Comparison of ENCODE assay signal across 18 mouse cellular contexts in the genomic region with DNA sequence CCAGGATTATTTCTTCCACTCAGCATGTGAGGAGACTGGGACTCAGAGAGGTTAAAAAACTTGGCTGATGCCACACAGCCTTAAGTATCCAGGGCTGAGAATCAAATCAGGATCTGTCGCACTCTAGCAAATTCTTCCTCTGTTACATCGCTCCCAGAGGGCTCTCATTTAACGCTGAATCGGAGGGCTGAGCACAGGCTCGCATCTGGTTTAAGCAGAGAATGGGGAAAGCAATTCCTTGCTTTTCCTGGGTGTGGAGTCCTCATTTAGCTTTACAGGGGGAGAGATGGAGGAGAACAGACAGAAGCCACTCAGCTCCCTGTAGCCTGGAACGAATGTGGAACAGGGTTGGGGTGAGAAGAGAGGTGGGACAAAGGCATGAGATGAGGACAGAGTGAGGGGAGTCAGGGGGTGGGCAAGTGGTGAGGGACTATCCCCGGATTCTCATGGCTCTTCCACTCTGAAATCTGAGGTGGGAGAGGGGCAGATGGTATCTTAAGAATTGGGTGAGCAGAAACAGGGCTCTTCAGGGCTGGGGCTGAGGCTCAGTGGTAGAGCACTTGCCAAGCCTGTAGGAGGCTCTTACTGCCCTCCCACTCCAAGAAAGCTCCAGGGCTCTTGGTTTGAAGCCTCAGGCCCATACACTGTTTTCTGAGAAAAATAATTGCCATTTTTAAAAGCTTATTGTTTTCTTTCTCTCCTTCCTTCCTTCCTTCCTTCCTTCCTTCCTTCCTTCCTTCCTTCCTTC. TPM values are rescaled to one million over a fixed set of nuclear protein-coding genes. Genes with fewer than 3 reads are reported as not detected.
DNase-seq lines count a peak whose midpoint lies in the region; ATAC-seq lines count a peak whose summit lies in the region.
"Had no signal": no experiment of that assay in that cellular context is flagged by ENCODE, and none has a peak within 500 bp of the region (broad histone marks: within the 10 kb centered on the region; RNA-seq: fewer than 3 reads in every experiment).

No protein-coding gene starts in this region.

- 0 out of 2 replicates have a peak overlapping the region, but pooled peaks have one; percentile 13 for H3K9ac ChIP-seq in hindbrain, embryonic 13.5 days
- no peak overlapping the region for H3K9ac ChIP-seq in hindbrain, embryonic 11.5 days (ENCODE audit: low read depth, low read length)
- H3K9ac ChIP-seq in embryonic facial prominence, embryonic 14.5 days (ENCODE audit: low read depth, low read length), result 0 out of 2 replicates have a peak overlapping the region, but pooled peaks have one; percentile 15
- H3K9ac ChIP-seq: embryonic facial prominence, embryonic 15.5 days; forebrain, embryonic 15.5 days had no signal

- no peak overlapping the region for H3K4me2 ChIP-seq in hindbrain, embryonic 13.5 days
- H3K4me2 ChIP-seq in hindbrain, embryonic 11.5 days (replicated peaks; ENCODE audit: low read depth, low read length), result no peak overlapping the region
- no peak overlapping the region for H3K4me2 ChIP-seq in embryonic facial prominence, embryonic 14.5 days (ENCODE audit: low read depth, low read length)
- H3K4me2 ChIP-seq: embryonic facial prominence, embryonic 15.5 days; forebrain, embryonic 15.5 days had no signal

- H3K27ac ChIP-seq in hindbrain, embryonic 13.5 days, result peak overlapping the region; percentile 19; the same call in 1 of the 2 replicates
- no peak overlapping the region for H3K27ac ChIP-seq in hindbrain, embryonic 11.5 days (ENCODE audit: low read depth, low read length)
- H3K27ac ChIP-seq in embryonic facial prominence, embryonic 14.5 days (replicated peaks; ENCODE audit: low read depth, low read length), result no peak overlapping the region
- H3K27ac ChIP-seq: embryonic facial prominence, embryonic 15.5 days; forebrain, embryonic 15.5 days; macrophage had no signal

- H3K4me1 ChIP-seq in hindbrain, embryonic 13.5 days (replicated peaks), result peaks cover 56% of the 10 kb centered on the region
- peaks cover 2% of the 10 kb centered on the region; the same call in 1 of the 2 replicates for H3K4me1 ChIP-seq in hindbrain, embryonic 11.5 days (replicated peaks; ENCODE audit: control insufficient read depth, insufficient read depth, low read length)
- H3K4me1 ChIP-seq in embryonic facial prominence, embryonic 14.5 days (ENCODE audit: control insufficient read depth, insufficient read depth, low read length), result peaks cover 27% of the 10 kb centered on the region

- H3K27me3 ChIP-seq in hindbrain, embryonic 13.5 days, result peaks cover 33% of the 10 kb centered on the region
- peaks cover 9% of the 10 kb centered on the region for H3K27me3 ChIP-seq in hindbrain, embryonic 11.5 days (ENCODE audit: control insufficient read depth, insufficient read depth, low read length)
- H3K27me3 ChIP-seq in embryonic facial prominence, embryonic 14.5 days (replicated peaks; ENCODE audit: control insufficient read depth, insufficient read depth, low read length), result peaks cover 8% of the 10 kb centered on the region; the same call in 1 of the 2 replicates

- 33% methylated on average over 7 of the region's 7 CpGs for WGBS in hindbrain, embryonic 13.5 days
- WGBS in hindbrain, embryonic 11.5 days, result 30% methylated on average over 7 of the region's 7 CpGs
- 17% methylated on average over 7 of the region's 7 CpGs for WGBS in embryonic facial prominence, embryonic 14.5 days

- no peak overlapping the region for H3K4me3 ChIP-seq in hindbrain, embryonic 13.5 days
- no peak overlapping the region for H3K4me3 ChIP-seq in hindbrain, embryonic 11.5 days (ENCODE audit: low read depth, low read length)
- no peak overlapping the region for H3K4me3 ChIP-seq in embryonic facial prominence, embryonic 14.5 days (ENCODE audit: low read depth, low read length)
- H3K4me3 ChIP-seq: embryonic facial prominence, embryonic 15.5 days; forebrain, embryonic 15.5 days had no signal

- no peak for DNase-seq in hindbrain, embryonic 11.5 days (ENCODE audit: low spot score)
- DNase-seq in retina, postnatal 1 day, result peak; percentile 17
- DNase-seq in retina, embryonic 14.5 days (ENCODE audit: low spot score), result no peak
- no peak for DNase-seq in embryonic facial prominence, embryonic 14.5 days (ENCODE audit: low spot score)
- DNase-seq in cerebellum, adult 8-10 months, result no peak
- no peak for DNase-seq in heart, postnatal 4 days
- DNase-seq: adrenal gland, postnatal 14 days; cerebellum, postnatal 10 days; gastrocnemius, postnatal 25 days; heart, postnatal 10 days; lung, adult 2 months; right cerebral cortex, postnatal 4 days had no signal

- ATAC-seq in hindbrain, embryonic 13.5 days (ENCODE audit: low FRiP score), result no peak
- ATAC-seq in hindbrain, embryonic 11.5 days (ENCODE audit: low FRiP score), result no peak
- ATAC-seq in embryonic facial prominence, embryonic 14.5 days (ENCODE audit: low read depth), result no peak
- ATAC-seq: forebrain, embryonic 15.5 days; inflammation-experienced regulatory T-cells, adult 6 months had no signal

- H3K36me3 ChIP-seq in hindbrain, embryonic 13.5 days, result no peaks in the 10 kb centered on the region
- no peaks in the 10 kb centered on the region for H3K36me3 ChIP-seq in hindbrain, embryonic 11.5 days (ENCODE audit: control insufficient read depth, insufficient read depth, low read length)
- no peaks in the 10 kb centered on the region for H3K36me3 ChIP-seq in embryonic facial prominence, embryonic 14.5 days (ENCODE audit: control insufficient read depth, insufficient read depth, low read length)
- H3K36me3 ChIP-seq: embryonic facial prominence, embryonic 15.5 days; forebrain, embryonic 15.5 days had no signal

- no peaks in the 10 kb centered on the region for H3K9me3 ChIP-seq in hindbrain, embryonic 13.5 days
- H3K9me3 ChIP-seq in hindbrain, embryonic 11.5 days (ENCODE audit: control insufficient read depth, low read length), result no peaks in the 10 kb centered on the region
- H3K9me3 ChIP-seq in embryonic facial prominence, embryonic 14.5 days (ENCODE audit: control insufficient read depth, low read length), result no peaks in the 10 kb centered on the region
- H3K9me3 ChIP-seq: embryonic facial prominence, embryonic 15.5 days; forebrain, embryonic 15.5 days had no signal

RNA-seq across cellular contexts. Expression of gene Zfp385a, which starts 4.2 kb away (rescaled TPM):
- 18.6 and 19.9 TPM in 2 replicates for polyA plus RNA-seq in hindbrain, embryonic 13.5 days (2015; fragmentation: Nextera tagmentation; extraction: Ambion mirVana)
- polyA plus RNA-seq in hindbrain, embryonic 11.5 days (2014; fragmentation: Nextera tagmentation; extraction: Ambion mirVana), result 19.7 and 22.2 TPM in 2 replicates
- polyA plus RNA-seq in embryonic facial prominence, embryonic 14.5 days (2014; fragmentation: Nextera tagmentation; extraction: Ambion mirVana), result 18.4 and 19.0 TPM in 2 replicates
- 10 to 100 TPM; 21.9 to 22.0 TPM for total RNA-seq in heart, postnatal 4 days (2021)
- polyA plus RNA-seq: inflammation-experienced regulatory T-cells, adult 6 months had no signal

RNA-seq across cellular contexts. Expression of gene Gpr84, which starts 25.2 kb away (rescaled TPM):
- polyA plus RNA-seq in hindbrain, embryonic 13.5 days (2015; fragmentation: Nextera tagmentation; extraction: Ambion mirVana), result 0.23 and 0.34 TPM in 2 replicates
- polyA plus RNA-seq in hindbrain, embryonic 11.5 days (2014; fragmentation: Nextera tagmentation; extraction: Ambion mirVana), result 0.11 and 0.34 TPM in 2 replicates
- polyA plus RNA-seq in embryonic facial prominence, embryonic 14.5 days (2014; fragmentation: Nextera tagmentation; extraction: Ambion mirVana), result 0.13 and 0.47 TPM in 2 replicates
- total RNA-seq in heart, postnatal 4 days (2021), result not detected
- total RNA-seq: adrenal gland, postnatal 14 days; gastrocnemius, postnatal 25 days; heart, postnatal 10 days had no signal
- polyA plus RNA-seq: inflammation-experienced regulatory T-cells, adult 6 months; urinary bladder, adult 2 months had no signal

RNA-seq across cellular contexts. Expression of gene Itga5, which starts 30.9 kb away (rescaled TPM):
- polyA plus RNA-seq in hindbrain, embryonic 13.5 days (2015; fragmentation: Nextera tagmentation; extraction: Ambion mirVana), result 8.6 and 8.9 TPM in 2 replicates
- 16.4 and 20.0 TPM in 2 replicates for polyA plus RNA-seq in hindbrain, embryonic 11.5 days (2014; fragmentation: Nextera tagmentation; extraction: Ambion mirVana)
- 63.4 TPM in 2 replicates for polyA plus RNA-seq in embryonic facial prominence, embryonic 14.5 days (2014; fragmentation: Nextera tagmentation; extraction: Ambion mirVana)
- 100 to 1,000 TPM; 120 to 121 TPM for total RNA-seq in heart, postnatal 4 days (2021)
